Mouse (Mus musculus): ENCODE results near the gene Gm42906. TPM values are rescaled to one million over a fixed set of nuclear protein-coding genes. Genes with fewer than 3 reads are reported as not detected.

Gene Gm42906
- total and polyA plus RNA-seq, 3 experiments, result not detected

- H3K4me3 ChIP-seq (replicated peaks in 1 of 3; ENCODE audit: low read depth in 2 of 3, low read length in 2 of 3, poor library complexity in 1 of 3), result no peak overlapping the region
- H3K79me2 ChIP-seq (replicated peaks; ENCODE audit: control insufficient read depth, extremely low read depth, insufficient read depth, poor library complexity, severe bottlenecking), result no peaks in the 10 kb centered on the region
- no peaks in the 10 kb centered on the region for H3K27me3 ChIP-seq (replicated peaks)
- TF ChIP-seq POLR2AphosphoS2 (IDR thresholded peaks at IDR 0.05; ENCODE audit: low read depth, low read length) (no peak), EP300 (IDR thresholded peaks at IDR 0.05; ENCODE audit: low read length) (no peak), ZC3H11A (IDR thresholded peaks at IDR 0.05; ENCODE audit: low read depth, low read length) (no peak), MEF2A (IDR thresholded peaks at IDR 0.05; ENCODE audit: borderline replicate concordance, low read depth, low read length) (no peak), POLR2A (IDR thresholded peaks at IDR 0.05; ENCODE audit: low read depth, low read length) (no peak), RAD21 (IDR thresholded peaks at IDR 0.05; ENCODE audit: low read depth, low read length) (no peak), MAX (IDR thresholded peaks at IDR 0.05; ENCODE audit: low read length) (no peak), KAT2A (IDR thresholded peaks at IDR 0.05; ENCODE audit: insufficient replicate concordance, low read length) (no peak), ZMIZ1 (IDR thresholded peaks at IDR 0.05; ENCODE audit: low read depth, low read length) (no peak)
- dilution Hi-C loops (cut with MboI; ENCODE audit: extremely low pct_ligation_motif_present, extremely low pct_unique_long_range_greater_than_20kb, low sequenced_read_pairs) (no loop called here), in situ Hi-C loops (cut with MboI; ENCODE audit: low pct_ligation_motif_present, low pct_unique_long_range_greater_than_20kb, low sequenced_read_pairs) (no loop called here)
- no peak overlapping the region for H3K9ac ChIP-seq (ENCODE audit: insufficient read depth, low read depth)
- no peaks in the 10 kb centered on the region for H3K4me1 ChIP-seq (ENCODE audit: control insufficient read depth in 1 of 2, insufficient read depth in 2 of 2)
- no peak overlapping the region for H3K27ac ChIP-seq (ENCODE audit: insufficient read depth, low read depth)
- no peak for DNase-seq (ENCODE audit: extremely low read depth)
- H3K9me3 ChIP-seq (replicated peaks; ENCODE audit: low read length), result no peaks in the 10 kb centered on the region
- no peak overlapping the region for H3K4me2 ChIP-seq (ENCODE audit: insufficient read depth, low read depth, poor library complexity, severe bottlenecking)
- H3K36me3 ChIP-seq (replicated peaks in 1 of 2; ENCODE audit: control insufficient read depth in 1 of 2, insufficient read depth in 1 of 2, low read length in 1 of 2), result no peaks in the 10 kb centered on the region
Measured at GRCm38 (mm10) chr5:151181288-151181687, 246.7 kb downstream of the Gm42906 start.

GRCm38 (mm10) chr5:151180176-151180785 lies 247.7 kb downstream of the Gm42906 start:
- Histone ChIP-seq H3K79me2 (replicated peaks; ENCODE audit: control insufficient read depth, extremely low read depth, insufficient read depth, poor library complexity, severe bottlenecking) (no peaks in the 10 kb centered on the region), H3K9ac (ENCODE audit: insufficient read depth, low read depth) (no peak overlapping the region), H3K36me3 (replicated peaks in 1 of 2; ENCODE audit: control insufficient read depth in 1 of 2, insufficient read depth in 1 of 2, low read length in 1 of 2) (no peaks in the 10 kb centered on the region), H3K4me1 (ENCODE audit: control insufficient read depth in 1 of 2, insufficient read depth in 2 of 2) (no peaks in the 10 kb centered on the region), H3K9me3 (replicated peaks; ENCODE audit: low read length) (no peaks in the 10 kb centered on the region), H3K27me3 (replicated peaks) (no peaks in the 10 kb centered on the region), H3K4me2 (ENCODE audit: insufficient read depth, low read depth, poor library complexity, severe bottlenecking) (no peak overlapping the region), H3K27ac (ENCODE audit: insufficient read depth, low read depth) (no peak overlapping the region), H3K4me3 (replicated peaks in 1 of 3; ENCODE audit: low read depth in 2 of 3, low read length in 2 of 3, poor library complexity in 1 of 3) (no peak overlapping the region)
- no peak for DNase-seq (ENCODE audit: extremely low read depth)
- dilution Hi-C loops (cut with MboI; ENCODE audit: extremely low pct_ligation_motif_present, extremely low pct_unique_long_range_greater_than_20kb, low sequenced_read_pairs), result no loop called here
- in situ Hi-C loops (cut with MboI; ENCODE audit: low pct_ligation_motif_present, low pct_unique_long_range_greater_than_20kb, low sequenced_read_pairs), result no loop called here
- TF ChIP-seq TCF12 (IDR thresholded peaks at IDR 0.05; ENCODE audit: low read depth, low read length), result no peak
- no peak for TF ChIP-seq CHD2 (IDR thresholded peaks at IDR 0.05; ENCODE audit: low read length)
- TF ChIP-seq JUN (IDR thresholded peaks at IDR 0.05; ENCODE audit: insufficient read depth, low read depth, low read length), result no peak

DNA sequence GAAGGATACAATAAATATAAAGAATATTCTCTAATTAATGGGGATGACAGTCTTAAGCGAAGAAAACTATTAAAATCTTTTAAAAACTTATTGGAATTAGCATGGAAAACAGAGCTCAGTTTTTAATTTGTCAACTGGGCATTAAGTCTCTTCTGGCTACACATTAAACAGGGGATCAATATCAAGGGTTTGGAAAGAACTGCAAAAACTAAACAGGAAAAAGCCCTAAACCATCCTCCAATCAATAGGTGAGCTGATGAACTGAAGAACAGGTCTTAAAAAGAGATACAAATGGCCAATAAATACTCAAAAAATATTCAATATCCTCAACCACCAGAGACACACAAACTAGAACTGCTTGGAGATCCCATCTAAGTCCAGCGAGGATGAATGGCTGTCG lies 250.8 kb downstream of the Gm42906 start:
- in situ Hi-C loops (cut with MboI; ENCODE audit: low pct_ligation_motif_present, low pct_unique_long_range_greater_than_20kb, low sequenced_read_pairs) (no loop called here), dilution Hi-C loops (cut with MboI; ENCODE audit: extremely low pct_ligation_motif_present, extremely low pct_unique_long_range_greater_than_20kb, low sequenced_read_pairs) (no loop called here)
- Histone ChIP-seq H3K27ac (ENCODE audit: insufficient read depth, low read depth) (no peak overlapping the region), H3K9ac (ENCODE audit: insufficient read depth, low read depth) (no peak overlapping the region), H3K27me3 (replicated peaks) (no peaks in the 10 kb centered on the region), H3K4me3 (replicated peaks in 1 of 3; ENCODE audit: low read depth in 2 of 3, low read length in 2 of 3, poor library complexity in 1 of 3) (no peak overlapping the region), H3K36me3 (replicated peaks in 1 of 2; ENCODE audit: control insufficient read depth in 1 of 2, insufficient read depth in 1 of 2, low read length in 1 of 2) (no peaks in the 10 kb centered on the region), H3K9me3 (replicated peaks; ENCODE audit: low read length) (no peaks in the 10 kb centered on the region), H3K4me2 (ENCODE audit: insufficient read depth, low read depth, poor library complexity, severe bottlenecking) (no peak overlapping the region), H3K4me1 (ENCODE audit: control insufficient read depth in 1 of 2, insufficient read depth in 2 of 2) (peaks cover 2 to 9% of the 10 kb centered on the region in 2 experiments; a peak in 2 of 4 replicates), H3K79me2 (replicated peaks; ENCODE audit: control insufficient read depth, extremely low read depth, insufficient read depth, poor library complexity, severe bottlenecking) (no peaks in the 10 kb centered on the region)
- TF ChIP-seq ZKSCAN1 (IDR thresholded peaks at IDR 0.05; ENCODE audit: borderline replicate concordance, low read depth, low read length), result no peak
- TF ChIP-seq CTCF (conservative IDR thresholded peaks at IDR 0.05 in 1 of 2, IDR thresholded peaks at IDR 0.05 in 1 of 2; ENCODE audit: low read depth in 2 of 2, low read length in 2 of 2), result no peak
- no peak for TF ChIP-seq ETS1 (conservative IDR thresholded peaks at IDR 0.05; ENCODE audit: low read depth, low read length)
- TF ChIP-seq TCF12 (IDR thresholded peaks at IDR 0.05; ENCODE audit: low read depth, low read length), result no peak
- TF ChIP-seq JUND (conservative IDR thresholded peaks at IDR 0.05; ENCODE audit: low read depth, low read length), result no peak
- TF ChIP-seq JUN (IDR thresholded peaks at IDR 0.05; ENCODE audit: insufficient read depth, low read depth, low read length), result no peak
- no peak for TF ChIP-seq MAZ (IDR thresholded peaks at IDR 0.05; ENCODE audit: low read depth, low read length)
- no peak for TF ChIP-seq ZC3H11A (IDR thresholded peaks at IDR 0.05; ENCODE audit: low read depth, low read length)
- TF ChIP-seq NRF1 (IDR thresholded peaks at IDR 0.05; ENCODE audit: low read depth, low read length), result no peak
- no peak for TF ChIP-seq MAX (IDR thresholded peaks at IDR 0.05; ENCODE audit: low read length)
- TF ChIP-seq SIN3A (IDR thresholded peaks at IDR 0.05; ENCODE audit: low read length), result no peak
- no peak for TF ChIP-seq UBTF (IDR thresholded peaks at IDR 0.05; ENCODE audit: low read depth, low read length)
- no peak for TF ChIP-seq MYC (IDR thresholded peaks at IDR 0.05; ENCODE audit: low read depth, low read length)
- TF ChIP-seq GABPA (IDR thresholded peaks at IDR 0.05; ENCODE audit: insufficient replicate concordance, low read depth, low read length), result no peak
- no peak for TF ChIP-seq SMC3 (IDR thresholded peaks at IDR 0.05; ENCODE audit: low read depth, low read length)
- DNase-seq (ENCODE audit: extremely low read depth), result no peak
